Mouse (Mus musculus): Measurements from ENCODE around the gene Slc35b1.

The Slc35b1 gene

GRCm38 (mm10) chr11:95384319-95384972 is at the start of gene Slc35b1:
Gene Slc35b1, plus strand, starts transcription at chr11:95384692.
- peak; percentile 93 to 94 for DNase-seq

GRCm38 (mm10) chr11:95336568-95337128 is 47.8 kb upstream of the Slc35b1 start, which contains the start of gene Fam117a:
Gene Fam117a, plus strand, starts transcription at chr11:95337018.
- peak; percentile 87 to 93 for DNase-seq

- peak; percentile 77 to 86 for DNase-seq
These were observed 47.2 kb upstream of the Slc35b1 start for GRCm38 (mm10) chr11:95337129-95337813.

GRCm38 (mm10) chr11:95337846-95338342 is 46.6 kb upstream of the Slc35b1 start:
- peak in 1 of 2 experiments; percentile 14 for DNase-seq

- no peak for DNase-seq
These were observed 44.9 kb upstream of the Slc35b1 start for GRCm38 (mm10) chr11:95339471-95340021.

- no peak for DNase-seq
These were observed 44.2 kb upstream of the Slc35b1 start for GRCm38 (mm10) chr11:95340259-95340658.

GRCm38 (mm10) chr11:95340664-95341063 is 43.8 kb upstream of the Slc35b1 start:
- DNase-seq, result no peak

GRCm38 (mm10) chr11:95343180-95343579 is 41.3 kb upstream of the Slc35b1 start:
- no peak for DNase-seq

- no peak for DNase-seq
These were observed 40.3 kb upstream of the Slc35b1 start for GRCm38 (mm10) chr11:95344181-95344580.

GRCm38 (mm10) chr11:95350289-95350688 is 34.2 kb upstream of the Slc35b1 start:
- DNase-seq, result peak in 1 of 2 experiments; percentile 55

- DNase-seq, result peak in 1 of 2 experiments; percentile 31
These were observed 33.5 kb upstream of the Slc35b1 start for GRCm38 (mm10) chr11:95350960-95351359.

GRCm38 (mm10) chr11:95352686-95353085 is 31.8 kb upstream of the Slc35b1 start:
- DNase-seq, result no peak

GRCm38 (mm10) chr11:95353226-95353625 is 31.3 kb upstream of the Slc35b1 start:
- DNase-seq, result no peak

GRCm38 (mm10) chr11:95354228-95354944 is 30.1 kb upstream of the Slc35b1 start:
- DNase-seq, result no peak

- DNase-seq, result no peak
These were observed 29.4 kb upstream of the Slc35b1 start for GRCm38 (mm10) chr11:95354945-95355660.

GRCm38 (mm10) chr11:95355661-95356011 is 28.9 kb upstream of the Slc35b1 start:
- DNase-seq, result no peak

- no peak for DNase-seq
These were observed 28.5 kb upstream of the Slc35b1 start for GRCm38 (mm10) chr11:95356039-95356438.

- DNase-seq, result peak; percentile 47 to 51
These were observed 27.8 kb upstream of the Slc35b1 start for GRCm38 (mm10) chr11:95356469-95357273.

- no peak for DNase-seq
These were observed 26.2 kb upstream of the Slc35b1 start for GRCm38 (mm10) chr11:95358263-95358662.

- no peak for DNase-seq
These were observed 20.1 kb upstream of the Slc35b1 start for GRCm38 (mm10) chr11:95364388-95364787.

GRCm38 (mm10) chr11:95365596-95365995 is 18.9 kb upstream of the Slc35b1 start:
- peak; percentile 85 to 90 for DNase-seq
